Mouse (Mus musculus): ENCODE measurements around the gene Itgb5.

The Itgb5 gene

GRCm38 (mm10) chr16:33988358-33989012, 159.0 kb downstream of the Itgb5 start:
- peak in 1 of 2 experiments; percentile 55 for DNase-seq (ENCODE audit: low spot score in 2 of 2)

GRCm38 (mm10) chr16:33989106-33989505, 159.6 kb downstream of the Itgb5 start:
- no peak for DNase-seq (ENCODE audit: low spot score in 2 of 2)

GRCm38 (mm10) chr16:33990712-33991111, 161.2 kb downstream of the Itgb5 start:
- no peak for DNase-seq (ENCODE audit: low spot score in 2 of 2)

GRCm38 (mm10) chr16:33994321-33994720, 164.9 kb downstream of the Itgb5 start:
- DNase-seq (ENCODE audit: low spot score in 2 of 2), result no peak

DNA sequence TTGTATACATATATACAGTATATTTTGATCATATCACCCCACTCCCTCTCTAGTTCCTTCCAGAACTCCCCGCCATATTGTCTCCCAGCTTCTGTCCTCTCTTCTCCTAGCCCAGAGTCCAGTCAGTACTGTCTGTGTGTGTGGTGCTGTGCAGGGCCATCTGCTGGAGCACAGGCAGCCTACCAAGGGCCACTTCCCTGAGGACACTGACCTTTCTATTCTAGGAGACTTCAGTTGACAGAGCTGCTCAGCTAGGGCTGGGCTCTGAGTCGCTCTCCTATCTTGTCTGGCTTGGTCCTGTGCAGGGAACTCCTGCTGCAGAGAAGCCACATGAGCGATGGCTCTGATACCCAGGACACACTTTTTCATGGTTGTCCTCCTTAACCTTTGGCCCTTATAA, 166.0 kb downstream of the Itgb5 start:
- DNase-seq (ENCODE audit: low spot score in 2 of 2), result no peak

DNA sequence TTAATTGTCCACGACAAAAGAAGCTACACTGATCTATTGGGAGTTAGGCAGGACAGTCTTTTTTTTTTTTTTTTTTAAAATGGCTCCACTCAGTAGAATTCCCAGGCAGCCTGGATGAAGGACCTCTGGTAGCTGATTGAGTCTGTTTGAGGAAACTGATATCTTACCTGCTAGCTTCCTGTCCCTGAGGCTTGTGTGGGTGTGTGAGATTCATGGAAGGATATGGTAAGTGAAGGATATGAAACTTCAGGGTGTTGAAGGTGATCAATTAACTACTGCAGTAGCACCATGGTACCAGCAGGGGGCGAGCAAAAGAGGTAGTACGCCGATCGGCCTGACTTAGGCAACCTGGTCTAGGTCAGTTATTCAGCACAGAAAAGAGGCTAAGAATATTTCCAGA, 166.6 kb downstream of the Itgb5 start:
- DNase-seq (ENCODE audit: low spot score in 2 of 2), result peak in 1 of 2 experiments; percentile 50

DNA sequence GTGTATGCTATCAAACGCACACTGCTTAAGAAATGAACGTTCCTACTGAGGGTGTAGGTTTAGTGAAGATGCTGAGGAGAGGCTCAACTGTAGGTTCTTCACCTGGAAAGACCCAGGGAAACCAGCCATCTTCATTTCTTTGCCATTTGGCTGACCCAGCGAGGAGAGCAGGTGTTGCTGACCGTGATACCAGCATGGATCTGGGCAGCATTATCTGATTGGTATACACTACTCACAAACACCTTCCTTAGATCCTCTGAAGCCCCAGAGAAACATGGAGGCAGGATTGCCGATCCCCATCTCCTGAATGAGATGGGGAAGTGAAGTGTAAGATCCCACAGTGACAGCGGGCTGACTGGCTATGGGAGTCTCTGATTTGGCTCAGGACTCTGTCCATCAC, 168.5 kb downstream of the Itgb5 start:
- no peak for DNase-seq (ENCODE audit: low spot score in 2 of 2)
